Mouse (Mus musculus): ENCODE data around the gene Cacna2d2. TPM values are rescaled to one million over a fixed set of nuclear protein-coding genes. Genes with fewer than 3 reads are reported as not detected.
A peak's percentile ranks its signal among the peaks of the same experiment; 100 is the strongest.

Cacna2d2 gene
- polyA plus RNA-seq, 1 experiment from 2014 or later, result 7.9 TPM

DNA sequence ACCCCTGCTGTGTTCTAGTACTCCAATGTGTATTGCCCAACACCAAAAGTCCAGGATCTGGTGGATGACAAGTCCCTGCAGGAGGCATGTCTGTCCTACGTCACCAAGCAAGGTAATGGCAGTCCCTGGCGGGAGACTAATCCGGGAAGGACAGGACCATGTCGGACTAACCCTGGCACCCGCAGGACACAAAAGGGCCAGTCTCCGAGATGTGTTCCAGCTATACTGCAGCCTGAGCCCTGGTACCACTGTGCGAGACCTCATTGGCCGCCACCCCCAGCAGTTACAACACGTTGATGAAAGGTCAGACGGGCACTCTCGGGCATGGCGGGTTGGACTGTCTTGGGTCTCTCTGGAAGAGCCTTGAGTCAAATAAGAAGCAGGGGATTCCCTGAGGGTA is 145.3 kb downstream of the Cacna2d2 start:
- H3K4me1 ChIP-seq (ENCODE audit: control insufficient read depth, insufficient read depth, low read length), result peaks cover 25% of the 10 kb centered on the region
- DNase-seq, result no peak
- 92% methylated on average over 12 of the region's 12 CpGs for whole genome bisulfite sequencing
- no peaks in the 10 kb centered on the region for H3K9me3 ChIP-seq (ENCODE audit: control insufficient read depth, low read length)
- peaks cover 24% of the 10 kb centered on the region for H3K36me3 ChIP-seq (ENCODE audit: control insufficient read depth, insufficient read depth, low read length)
- no peak overlapping the region for H3K9ac ChIP-seq (replicated peaks; ENCODE audit: low read length)
- no peak for ATAC-seq (ENCODE audit: low FRiP score, low TSS enrichment)
- no peak overlapping the region for H3K4me3 ChIP-seq (replicated peaks; ENCODE audit: low read depth, low read length)
- H3K27ac ChIP-seq (replicated peaks; ENCODE audit: low read depth, low read length), result no peak overlapping the region
- H3K4me2 ChIP-seq (ENCODE audit: low read length), result no peak overlapping the region
- H3K27me3 ChIP-seq (ENCODE audit: control insufficient read depth, insufficient read depth, low read length), result no peaks in the 10 kb centered on the region

DNA sequence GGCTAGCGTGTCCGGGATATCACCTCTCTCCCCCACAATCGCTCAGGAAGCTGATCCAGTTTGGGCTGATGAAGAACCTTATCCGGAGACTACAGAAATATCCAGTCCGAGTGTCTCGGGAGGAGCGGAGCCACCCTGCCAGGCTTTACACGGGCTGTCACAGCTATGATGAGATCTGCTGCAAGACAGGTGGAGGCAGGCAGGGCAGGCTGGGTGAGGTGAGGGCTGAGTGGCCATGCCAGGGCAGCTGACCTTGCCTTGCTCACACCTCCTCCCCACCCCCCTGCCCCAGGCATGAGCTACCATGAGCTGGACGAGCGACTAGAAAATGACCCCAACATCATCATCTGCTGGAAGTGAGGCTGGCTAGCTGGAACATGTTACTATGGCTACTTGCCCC is 145.8 kb downstream of the Cacna2d2 start:
- Histone ChIP-seq H3K4me3 (replicated peaks; ENCODE audit: low read depth, low read length) (no peak overlapping the region), H3K27ac (replicated peaks; ENCODE audit: low read depth, low read length) (no peak overlapping the region), H3K36me3 (ENCODE audit: control insufficient read depth, insufficient read depth, low read length) (peaks cover 19% of the 10 kb centered on the region), H3K4me2 (ENCODE audit: low read length) (no peak overlapping the region), H3K9me3 (ENCODE audit: control insufficient read depth, low read length) (no peaks in the 10 kb centered on the region), H3K4me1 (ENCODE audit: control insufficient read depth, insufficient read depth, low read length) (peaks cover 25% of the 10 kb centered on the region), H3K9ac (replicated peaks; ENCODE audit: low read length) (no peak overlapping the region), H3K27me3 (ENCODE audit: control insufficient read depth, insufficient read depth, low read length) (peaks cover 2% of the 10 kb centered on the region)
- ATAC-seq (ENCODE audit: low FRiP score, low TSS enrichment) (no peak), DNase-seq (no peak)
- 88% methylated on average over 10 of the region's 10 CpGs for WGBS

DNA sequence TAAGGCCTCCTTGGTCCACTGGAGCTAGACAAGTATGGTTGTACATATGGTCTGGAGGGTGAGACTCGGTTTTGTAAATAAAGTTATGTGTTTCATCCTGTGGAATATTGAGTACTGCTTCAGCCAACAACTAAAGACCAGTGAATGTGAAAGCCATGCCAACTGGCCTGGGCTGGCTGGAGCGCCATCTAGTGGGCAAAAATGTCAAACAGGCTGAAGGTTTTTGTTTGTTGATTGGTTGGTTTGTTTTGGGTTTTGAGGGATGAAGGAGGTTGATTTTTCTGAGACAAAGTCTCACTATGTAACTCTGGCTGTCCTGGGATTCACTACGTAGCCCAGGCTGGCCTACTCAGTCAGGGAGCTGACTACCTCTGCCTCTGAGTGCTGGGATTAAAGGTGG is 146.2 kb downstream of the Cacna2d2 start:
- ATAC-seq (ENCODE audit: low FRiP score, low TSS enrichment) (no peak), DNase-seq (peak; percentile 88)
- H3K27ac ChIP-seq (replicated peaks; ENCODE audit: low read depth, low read length), result no peak overlapping the region
- H3K4me1 ChIP-seq (ENCODE audit: control insufficient read depth, insufficient read depth, low read length), result peaks cover 25% of the 10 kb centered on the region
- H3K9me3 ChIP-seq (ENCODE audit: control insufficient read depth, low read length), result no peaks in the 10 kb centered on the region
- peaks cover 19% of the 10 kb centered on the region for H3K36me3 ChIP-seq (ENCODE audit: control insufficient read depth, insufficient read depth, low read length)
- 5% methylated on average over 3 of the region's 3 CpGs for WGBS
- H3K4me3 ChIP-seq (replicated peaks; ENCODE audit: low read depth, low read length), result no peak overlapping the region
- no peak overlapping the region for H3K9ac ChIP-seq (replicated peaks; ENCODE audit: low read length)
- H3K27me3 ChIP-seq (ENCODE audit: control insufficient read depth, insufficient read depth, low read length), result peaks cover 6% of the 10 kb centered on the region
- H3K4me2 ChIP-seq (ENCODE audit: low read length), result no peak overlapping the region

DNA sequence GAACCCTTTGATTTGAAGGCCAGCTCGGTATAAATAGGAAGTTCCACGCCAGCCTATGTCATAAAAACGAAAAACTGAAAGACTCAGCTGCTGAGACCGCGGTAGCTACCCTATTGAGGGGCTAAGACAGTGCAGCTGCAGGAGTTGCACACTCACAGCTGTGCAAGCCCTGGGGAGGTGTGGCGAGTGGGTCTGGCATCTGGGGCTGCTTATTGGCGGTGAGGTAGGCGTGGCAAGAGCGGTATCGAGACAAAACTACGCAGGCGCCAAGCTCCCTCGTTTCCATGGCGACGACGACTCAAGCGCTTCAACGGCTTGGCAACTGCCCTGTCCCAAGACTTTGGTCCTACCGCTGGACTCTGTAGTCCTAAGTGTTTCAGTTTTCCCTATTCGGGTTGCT is 147.6 kb downstream of the Cacna2d2 start, which contains the start of gene Zmynd10:
Gene Zmynd10, plus strand, starts transcription at position 273 of the 400 bp plus-strand sequence.
- Histone ChIP-seq H3K4me2 (ENCODE audit: low read length) (peak within 1 kb of the TSS; percentile 48), H3K4me3 (replicated peaks; ENCODE audit: low read depth, low read length) (peak within 1 kb of the TSS; percentile 19), H3K36me3 (ENCODE audit: control insufficient read depth, insufficient read depth, low read length) (peaks cover 19% of the 10 kb centered on the region), H3K9me3 (ENCODE audit: control insufficient read depth, low read length) (no peaks in the 10 kb centered on the region), H3K27me3 (ENCODE audit: control insufficient read depth, insufficient read depth, low read length) (peaks cover 20% of the 10 kb centered on the region), H3K9ac (replicated peaks; ENCODE audit: low read length) (no peak within 1 kb of the TSS; the same call in 1 of the 2 replicates), H3K4me1 (ENCODE audit: control insufficient read depth, insufficient read depth, low read length) (peaks cover 26% of the 10 kb centered on the region), H3K27ac (replicated peaks; ENCODE audit: low read depth, low read length) (peak within 1 kb of the TSS; percentile 14; the same call in 1 of the 2 replicates)
- peak; percentile 96 for DNase-seq
- ATAC-seq (ENCODE audit: low FRiP score, low TSS enrichment), result peak; percentile 70; the same call in 1 of the 2 replicates
- WGBS, result 3% methylated on average over 20 of the region's 20 CpGs

DNA sequence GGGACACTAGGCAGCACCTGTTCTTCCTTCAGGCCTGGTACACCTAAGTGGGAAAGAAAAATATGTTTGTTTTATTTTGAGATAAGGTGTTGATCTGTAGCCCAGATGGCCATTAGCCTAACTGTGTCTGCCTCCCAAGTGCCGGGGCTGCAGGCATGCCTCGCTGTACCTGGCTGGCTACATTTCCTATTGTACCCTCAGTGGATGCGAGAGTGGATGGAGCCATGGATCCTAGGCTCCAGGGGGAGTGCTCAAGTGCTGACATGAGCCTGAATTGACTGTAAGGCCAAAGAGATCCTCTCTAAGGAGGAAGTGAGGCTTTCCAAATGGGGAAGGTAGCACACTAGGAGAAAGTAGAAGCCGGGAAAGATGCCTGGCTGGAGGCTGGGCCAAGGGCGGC is 148.5 kb downstream of the Cacna2d2 start:
- 77% methylated on average over 5 of the region's 5 CpGs for WGBS
- no peaks in the 10 kb centered on the region for H3K9me3 ChIP-seq (ENCODE audit: control insufficient read depth, low read length)

DNA sequence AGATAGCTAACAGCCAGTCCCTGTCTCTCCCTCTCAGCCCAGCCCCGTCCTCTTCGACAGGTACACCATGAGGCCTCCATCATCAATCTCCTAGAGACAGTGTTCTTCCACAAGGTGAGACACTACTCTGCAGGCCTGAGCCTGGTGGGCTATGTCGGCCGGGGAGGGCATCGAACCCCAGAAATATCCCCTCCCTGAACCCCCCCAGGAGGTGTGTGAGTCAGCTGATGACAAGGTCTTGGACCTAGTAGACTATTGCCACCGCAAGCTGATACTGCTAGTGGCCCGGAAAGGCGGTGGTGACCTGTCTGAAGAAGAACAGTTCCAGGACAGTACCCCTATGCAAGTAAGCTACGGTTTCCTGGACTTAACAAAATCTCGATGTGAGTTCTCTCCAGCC is 149.4 kb downstream of the Cacna2d2 start:
- H3K4me2 ChIP-seq (ENCODE audit: low read length), result no peak overlapping the region
- H3K9me3 ChIP-seq (ENCODE audit: control insufficient read depth, low read length), result no peaks in the 10 kb centered on the region
- no peak overlapping the region for H3K27ac ChIP-seq (replicated peaks; ENCODE audit: low read depth, low read length)
- peaks cover 15% of the 10 kb centered on the region for H3K36me3 ChIP-seq (ENCODE audit: control insufficient read depth, insufficient read depth, low read length)
- WGBS, result 87% methylated on average over 10 of the region's 10 CpGs
- no peak for ATAC-seq (ENCODE audit: low FRiP score, low TSS enrichment)
- H3K27me3 ChIP-seq (ENCODE audit: control insufficient read depth, insufficient read depth, low read length), result peaks cover 30% of the 10 kb centered on the region
- no peak for DNase-seq
- no peak overlapping the region for H3K9ac ChIP-seq (replicated peaks; ENCODE audit: low read length)
- no peak overlapping the region for H3K4me3 ChIP-seq (replicated peaks; ENCODE audit: low read depth, low read length)
- H3K4me1 ChIP-seq (ENCODE audit: control insufficient read depth, insufficient read depth, low read length), result peaks cover 23% of the 10 kb centered on the region

More for the DNA sequence above, 148.5 kb downstream of the Cacna2d2 start:
- no peak for ATAC-seq (ENCODE audit: low FRiP score, low TSS enrichment)
- Histone ChIP-seq H3K27ac (replicated peaks; ENCODE audit: low read depth, low read length) (no peak overlapping the region), H3K4me3 (replicated peaks; ENCODE audit: low read depth, low read length) (no peak overlapping the region), H3K9ac (replicated peaks; ENCODE audit: low read length) (no peak overlapping the region), H3K36me3 (ENCODE audit: control insufficient read depth, insufficient read depth, low read length) (peaks cover 19% of the 10 kb centered on the region), H3K4me2 (ENCODE audit: low read length) (no peak overlapping the region), H3K4me1 (ENCODE audit: control insufficient read depth, insufficient read depth, low read length) (peaks cover 19% of the 10 kb centered on the region), H3K27me3 (ENCODE audit: control insufficient read depth, insufficient read depth, low read length) (peaks cover 30% of the 10 kb centered on the region)
- DNase-seq, result no peak

DNA sequence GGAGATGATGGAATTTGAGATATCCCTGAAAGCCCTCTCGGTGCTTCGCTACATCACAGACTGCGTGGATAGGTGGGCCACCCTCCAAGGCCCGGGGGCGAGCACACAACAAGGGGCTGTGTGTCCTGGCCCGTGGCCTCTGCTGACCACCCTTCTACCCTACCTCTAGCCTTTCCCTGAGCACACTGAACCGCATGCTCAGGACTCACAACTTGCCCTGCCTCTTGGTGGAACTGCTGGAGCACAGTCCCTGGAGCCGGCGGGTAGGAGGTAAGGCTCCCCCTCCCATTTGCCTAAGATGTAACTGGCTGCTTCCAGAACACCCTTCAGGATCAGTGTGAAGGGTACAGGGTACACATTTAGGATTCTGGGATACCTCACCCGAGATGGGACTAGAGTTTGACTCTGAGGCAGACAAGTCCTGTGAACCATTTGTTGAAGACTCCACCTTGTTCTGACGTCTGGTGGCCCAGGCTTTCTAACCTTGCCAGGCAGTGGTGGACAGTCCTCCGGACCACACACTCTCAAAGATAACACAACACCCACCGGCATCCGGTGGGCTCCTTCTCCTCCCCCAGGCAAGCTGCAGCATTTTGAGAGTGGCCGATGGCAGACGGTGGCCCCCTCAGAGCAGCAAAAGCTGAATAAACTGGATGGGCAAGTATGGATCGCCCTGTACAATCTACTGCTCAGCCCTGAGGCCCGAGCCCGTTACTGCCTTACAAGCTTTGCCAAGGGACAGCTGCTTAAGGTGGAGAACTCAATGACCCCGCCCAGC is 150.1 kb downstream of the Cacna2d2 start:
- Histone ChIP-seq H3K9ac (replicated peaks; ENCODE audit: low read length) (no peak overlapping the region), H3K9me3 (ENCODE audit: control insufficient read depth, low read length) (no peaks in the 10 kb centered on the region), H3K4me3 (replicated peaks; ENCODE audit: low read depth, low read length) (no peak overlapping the region), H3K4me1 (ENCODE audit: control insufficient read depth, insufficient read depth, low read length) (peaks cover 23% of the 10 kb centered on the region), H3K4me2 (ENCODE audit: low read length) (no peak overlapping the region), H3K36me3 (ENCODE audit: control insufficient read depth, insufficient read depth, low read length) (peaks cover 9% of the 10 kb centered on the region), H3K27me3 (ENCODE audit: control insufficient read depth, insufficient read depth, low read length) (peaks cover 30% of the 10 kb centered on the region), H3K27ac (replicated peaks; ENCODE audit: low read depth, low read length) (no peak overlapping the region)
- WGBS, result 87% methylated on average over 20 of the region's 20 CpGs
- no peak for ATAC-seq (ENCODE audit: low FRiP score, low TSS enrichment)
- DNase-seq, result no peak

DNA sequence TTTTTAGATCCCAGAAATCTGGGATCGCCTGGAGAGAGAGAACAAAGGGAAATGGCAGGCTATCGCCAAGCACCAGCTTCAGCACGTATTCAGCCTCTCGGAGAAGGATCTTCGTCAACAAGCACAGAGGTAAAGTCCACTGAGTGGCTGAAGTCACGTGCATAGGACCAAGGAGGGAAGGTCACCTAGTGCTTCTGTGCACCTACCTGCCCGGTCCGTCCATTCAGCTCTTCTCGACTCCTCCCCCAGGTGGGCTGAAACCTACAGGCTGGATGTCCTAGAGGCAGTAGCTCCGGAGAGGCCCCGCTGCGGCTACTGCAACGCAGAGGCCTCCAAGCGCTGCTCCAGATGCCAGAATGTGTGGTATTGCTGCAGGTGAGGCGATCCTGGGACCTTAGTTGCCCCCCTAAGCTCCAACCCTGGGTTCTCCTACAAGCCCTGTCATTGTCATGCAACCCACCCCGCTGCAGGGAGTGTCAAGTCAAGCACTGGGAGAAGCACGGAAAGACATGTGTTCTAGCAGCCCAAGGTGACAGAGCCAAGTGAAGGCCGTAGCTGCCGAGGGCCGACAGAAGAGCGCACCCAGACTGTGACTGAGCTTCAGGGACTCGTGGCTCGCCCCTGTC is 151.2 kb downstream of the Cacna2d2 start:
- Histone ChIP-seq H3K27ac (replicated peaks; ENCODE audit: low read depth, low read length) (no peak overlapping the region), H3K36me3 (ENCODE audit: control insufficient read depth, insufficient read depth, low read length) (no peaks in the 10 kb centered on the region), H3K27me3 (ENCODE audit: control insufficient read depth, insufficient read depth, low read length) (peaks cover 30% of the 10 kb centered on the region), H3K9ac (replicated peaks; ENCODE audit: low read length) (no peak overlapping the region), H3K9me3 (ENCODE audit: control insufficient read depth, low read length) (no peaks in the 10 kb centered on the region), H3K4me1 (ENCODE audit: control insufficient read depth, insufficient read depth, low read length) (peaks cover 28% of the 10 kb centered on the region), H3K4me2 (ENCODE audit: low read length) (peak overlapping the region; percentile 53; the same call in 1 of the 2 replicates), H3K4me3 (replicated peaks; ENCODE audit: low read depth, low read length) (peak overlapping the region; percentile 29; the same call in 1 of the 2 replicates)
- WGBS, result 26% methylated on average over 23 of the region's 23 CpGs
- DNase-seq (no peak), ATAC-seq (ENCODE audit: low FRiP score, low TSS enrichment) (no peak)
